Mouse (Mus musculus): ENCODE results near the gene Tcf7l2.

GRCm38 (mm10) chr19:55951397-55951796 is 209.8 kb downstream of the Tcf7l2 start:
- TF ChIP-seq CTCF (IDR thresholded peaks at IDR 0.05; ENCODE audit: control insufficient read depth, insufficient read depth, insufficient replicate concordance, low read depth, low read length) (no peak), POLR2A (IDR thresholded peaks at IDR 0.05; ENCODE audit: control insufficient read depth, low read depth, low read length) (no peak)

All from testis, adult 2 months (tissue).